Mouse (Mus musculus) G1E (cell line): ENCODE measurements around the gene Rrp8. TPM values are rescaled to one million over a fixed set of nuclear protein-coding genes. Genes with fewer than 3 reads are reported as not detected.

ENCODE experiments used
- ATAC-seq: 2 replicates; pipeline ENCODE4 v1.8.0; 2016; ENCODE audit warnings: mild to moderate bottlenecking; ENCODE audit not compliant: insufficient number of reproducible peaks, poor library complexity, low FRiP score, severe bottlenecking; ENCODE audit errors: extremely low read depth
- DNase-seq: peaks from one replicate; pipeline ENCODE4 v3.0.0; 2012; ENCODE audit warnings: low spot score
- H3K27me3 ChIP-seq: 2 replicates; pipeline ENCODE4 v1.6.1; 2012; ENCODE audit warnings: mild to moderate bottlenecking, low read length, inconsistent platforms; ENCODE audit not compliant: insufficient read depth
- H3K36me3 ChIP-seq: replicated peaks from 2 replicates; pipeline ENCODE3; 2012; ENCODE audit warnings: mild to moderate bottlenecking, inconsistent platforms
- H3K4me1 ChIP-seq: 2 replicates; pipeline ENCODE4 v1.6.1; 2012; ENCODE audit warnings: low read depth, low read length, inconsistent platforms, mixed read lengths; ENCODE audit not compliant: insufficient read depth
- H3K4me3 ChIP-seq: 2 replicates; pipeline ENCODE4 v1.5.1; 2012; ENCODE audit warnings: low read depth, mild to moderate bottlenecking, inconsistent platforms, low read length, moderate library complexity, mixed read lengths
- H3K9me3 ChIP-seq: replicated peaks from 2 replicates; pipeline ENCODE4 v1.6.1; 2012; ENCODE audit warnings: inconsistent platforms
- CTCF ChIP-seq: IDR thresholded peaks from 2 replicates; pipeline ENCODE4 v1.5.1; 2012; ENCODE audit warnings: low read depth, low read length, inconsistent platforms, mixed read lengths
- GATA1 ChIP-seq: IDR thresholded peaks from 2 replicates; pipeline ENCODE4 v1.6.1; 2012; ENCODE audit warnings: borderline replicate concordance, low read length, inconsistent platforms, mixed read lengths
- GATA2 ChIP-seq: IDR thresholded peaks from 2 replicates; pipeline ENCODE4 v1.6.1; 2012; ENCODE audit warnings: low read depth, low read length, inconsistent platforms, borderline replicate concordance
- POLR2AphosphoS5 ChIP-seq: IDR thresholded peaks from 2 replicates; pipeline ENCODE4 v1.6.1; 2012; ENCODE audit warnings: low read depth, low read length, inconsistent platforms; ENCODE audit not compliant: insufficient replicate concordance
- TAL1 ChIP-seq: conservative IDR thresholded peaks from 2 replicates; pipeline ENCODE4 v1.6.1; 2012; ENCODE audit warnings: low read depth, low read length, inconsistent platforms, mixed read lengths
- polyA plus RNA-seq: library from polyadenylated mRNA; stranded (reverse); fragments of >175 nt; gene quantifications from 2 replicates; pipeline ENCODE4 v1.2.3, GENCODE M21; 2012
- total RNA-seq, 2 experiments: library from RNA; stranded (forward) in 1 of 2; stranded (reverse) in 1 of 2; fragments of 200-1000 nt in 1 of 2; fragments of >200 nt in 1 of 2; fragmentation: Nextera tagmentation in 1 of 2; gene quantifications; 2 replicates each; pipeline ENCODE4 v1.2.3; 2014 to 2017

Rrp8 gene
- total and polyA plus RNA-seq, 3 experiments, result 29.4 to 51.5 (median 35.1) TPM

DNA sequence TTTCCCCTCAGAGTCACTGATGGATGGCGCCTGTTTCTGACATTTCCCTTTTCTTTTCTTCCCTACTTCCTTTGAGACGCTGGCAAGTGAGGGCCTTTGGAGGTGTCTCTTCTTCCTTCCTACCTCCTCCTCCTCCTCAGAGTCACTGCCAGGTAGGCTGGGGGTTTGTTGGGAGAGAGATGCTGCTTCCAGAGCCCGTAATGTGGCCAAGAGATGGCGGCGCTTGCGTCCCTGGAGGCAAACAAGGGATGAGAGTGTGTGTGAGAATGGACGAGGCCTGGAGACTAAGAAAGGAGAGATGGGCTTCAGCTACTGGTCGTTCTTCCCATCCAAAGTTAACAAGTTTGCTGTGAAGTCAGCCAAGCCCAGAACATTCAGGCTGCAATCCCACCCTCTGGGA is 2.4 kb downstream of the Rrp8 start:
- Histone ChIP-seq H3K9me3 (no peaks in the 10 kb centered on the region), H3K4me3 (peak overlapping the region; percentile 3; the same call in 1 of the 2 replicates), H3K36me3 (peaks cover 66% of the 10 kb centered on the region), H3K4me1 (peaks cover 57% of the 10 kb centered on the region), H3K27me3 (no peaks in the 10 kb centered on the region)
- TF ChIP-seq TAL1 (no peak), GATA2 (no peak), CTCF (no peak), GATA1 (no peak)
- ATAC-seq (no peak), DNase-seq (no peak)

- Histone ChIP-seq H3K9me3 (no peaks in the 10 kb centered on the region), H3K4me1 (peaks cover 47% of the 10 kb centered on the region), H3K36me3 (peaks cover 67% of the 10 kb centered on the region), H3K4me3 (no peak overlapping the region; the same call in 1 of the 2 replicates), H3K27me3 (no peaks in the 10 kb centered on the region)
- no peak for TF ChIP-seq CTCF
- no peak for TF ChIP-seq GATA2
- TF ChIP-seq TAL1, result no peak
- no peak for TF ChIP-seq POLR2AphosphoS5
- DNase-seq, result no peak
- ATAC-seq, result no peak
Measured at GRCm38 (mm10) chr7:105733836-105734235, 3.3 kb downstream of the Rrp8 start.

- Histone ChIP-seq H3K4me1 (peaks cover 14% of the 10 kb centered on the region), H3K27me3 (no peaks in the 10 kb centered on the region), H3K9me3 (no peaks in the 10 kb centered on the region), H3K36me3 (peaks cover 75% of the 10 kb centered on the region), H3K4me3 (no peak overlapping the region)
- ATAC-seq, result no peak
- TF ChIP-seq POLR2AphosphoS5 (no peak), TAL1 (no peak), GATA1 (no peak), GATA2 (no peak), CTCF (no peak)
- DNase-seq, result no peak
Measured at GRCm38 (mm10) chr7:105728701-105729428, 8.3 kb downstream of the Rrp8 start.

GRCm38 (mm10) chr7:105726980-105727325 is 10.2 kb downstream of the Rrp8 start:
- Histone ChIP-seq H3K4me3 (no peak overlapping the region), H3K4me1 (peaks cover 3% of the 10 kb centered on the region; the same call in 1 of the 2 replicates), H3K27me3 (no peaks in the 10 kb centered on the region), H3K9me3 (no peaks in the 10 kb centered on the region), H3K36me3 (peaks cover 55% of the 10 kb centered on the region)
- TF ChIP-seq POLR2AphosphoS5 (no peak), TAL1 (no peak), GATA2 (no peak), CTCF (no peak), GATA1 (no peak)
- ATAC-seq (no peak), DNase-seq (no peak)

DNA sequence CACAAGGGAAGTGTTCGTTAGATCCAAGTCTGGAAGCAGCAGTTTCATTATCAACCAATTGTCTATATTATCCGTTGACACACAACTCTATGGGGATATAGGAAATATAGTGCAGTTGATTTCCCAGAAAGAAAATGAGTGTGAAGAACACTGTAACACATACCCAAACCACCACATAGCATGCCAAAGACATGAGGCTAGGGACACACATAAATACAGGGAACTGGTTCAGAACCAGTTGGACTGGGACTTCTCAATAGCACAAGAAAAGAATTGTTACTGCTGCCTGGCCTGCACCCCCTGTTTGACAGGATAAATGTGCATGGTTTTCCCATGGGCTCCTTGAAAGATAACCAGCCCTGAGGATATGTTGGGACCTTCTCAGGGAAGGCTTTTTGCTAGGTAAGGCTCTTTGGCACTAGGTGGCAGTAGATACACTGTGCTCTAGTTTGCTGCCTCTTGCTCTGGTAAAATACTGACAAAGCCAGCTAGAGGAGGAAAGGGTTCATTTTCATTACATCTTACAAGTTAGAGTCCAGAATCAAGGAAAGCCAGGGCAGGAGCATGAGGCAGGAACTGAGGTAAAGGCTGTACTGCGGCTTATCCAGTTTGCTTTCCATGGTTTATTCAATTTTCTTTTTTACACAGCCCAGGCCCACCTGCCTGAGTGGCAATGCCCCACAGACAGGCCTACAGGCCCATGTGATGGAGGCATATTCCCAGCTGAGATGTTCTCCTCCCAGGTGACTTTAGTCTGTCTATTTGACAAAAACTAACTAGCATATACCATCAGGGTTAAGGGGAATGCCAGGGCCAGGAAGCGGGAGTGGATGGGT is 10.8 kb downstream of the Rrp8 start:
- TF ChIP-seq CTCF (peak; percentile 38; the same call in 1 of the 2 replicates), TAL1 (no peak)
- no peaks in the 10 kb centered on the region for H3K9me3 ChIP-seq
- ATAC-seq (peak; percentile 81), DNase-seq (peak; percentile 45)
- peaks cover 50% of the 10 kb centered on the region for H3K36me3 ChIP-seq
- peaks cover 3% of the 10 kb centered on the region; the same call in 1 of the 2 replicates for H3K4me1 ChIP-seq
- H3K4me3 ChIP-seq, result no peak overlapping the region
- no peaks in the 10 kb centered on the region for H3K27me3 ChIP-seq

DNA sequence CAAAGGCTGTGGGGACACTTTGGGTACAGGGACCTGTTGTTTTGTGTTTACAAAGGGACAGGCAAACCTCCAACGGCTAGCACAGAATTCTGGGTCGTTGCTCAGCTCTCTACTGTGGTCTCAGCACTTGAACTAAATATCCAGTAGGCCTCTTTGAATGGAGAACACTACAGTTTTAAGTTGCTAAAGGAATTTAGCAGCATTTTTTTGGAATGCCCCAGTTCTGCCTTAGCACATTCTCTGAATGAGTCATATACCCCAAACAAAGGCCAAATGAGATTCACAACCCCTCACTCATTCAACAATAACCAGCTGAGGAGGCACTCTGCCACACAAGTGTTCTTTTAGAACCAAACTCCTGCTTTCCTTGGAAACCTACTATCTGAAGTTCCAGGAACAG is 15.3 kb downstream of the Rrp8 start:
- Histone ChIP-seq H3K4me1 (peaks cover 3% of the 10 kb centered on the region; the same call in 1 of the 2 replicates), H3K9me3 (no peaks in the 10 kb centered on the region), H3K36me3 (peaks cover 22% of the 10 kb centered on the region), H3K27me3 (no peaks in the 10 kb centered on the region), H3K4me3 (no peak overlapping the region)
- DNase-seq (no peak), ATAC-seq (no peak)
- TF ChIP-seq TAL1, result no peak

GRCm38 (mm10) chr7:105715366-105715765 is 21.8 kb downstream of the Rrp8 start:
- TF ChIP-seq GATA1 (no peak), GATA2 (no peak), TAL1 (no peak), POLR2AphosphoS5 (no peak), CTCF (no peak)
- no peaks in the 10 kb centered on the region for H3K4me1 ChIP-seq
- H3K27me3 ChIP-seq, result peaks cover 4% of the 10 kb centered on the region; the same call in 1 of the 2 replicates
- H3K9me3 ChIP-seq, result no peaks in the 10 kb centered on the region
- peaks cover 4% of the 10 kb centered on the region for H3K36me3 ChIP-seq
- DNase-seq (no peak), ATAC-seq (no peak)
- no peak overlapping the region for H3K4me3 ChIP-seq
